Mouse (Mus musculus): Measurements from ENCODE around the gene Calm3.

The Calm3 gene

GRCm38 (mm10) chr7:16874190-16874589 is 49.7 kb downstream of the Calm3 start:
- H3K27me3 ChIP-seq (ENCODE audit: insufficient read depth, low read length): no peaks in the 10 kb centered on the region
- TF ChIP-seq NANOG (IDR thresholded peaks at IDR 0.05; ENCODE audit: borderline replicate concordance, low read length) (no peak), POU5F1 (IDR thresholded peaks at IDR 0.05; ENCODE audit: borderline replicate concordance, low read length) (no peak), CTCF (conservative IDR thresholded peaks at IDR 0.05; ENCODE audit: low read length) (peak; percentile 92)
- H3K4me1 ChIP-seq (replicated peaks; ENCODE audit: low read depth, low read length): peaks cover 51% of the 10 kb centered on the region
- H3K4me3 ChIP-seq (replicated peaks; ENCODE audit: low read length): peak overlapping the region; percentile 80
- no peaks in the 10 kb centered on the region for H3K9me3 ChIP-seq (ENCODE audit: low read length)
- H3K36me3 ChIP-seq (ENCODE audit: insufficient read depth, low read length): no peaks in the 10 kb centered on the region

GRCm38 (mm10) chr7:16873392-16873791 is 50.5 kb downstream of the Calm3 start:
- H3K9me3 ChIP-seq (ENCODE audit: low read length): no peaks in the 10 kb centered on the region
- H3K27me3 ChIP-seq (ENCODE audit: insufficient read depth, low read length): no peaks in the 10 kb centered on the region
- no peak overlapping the region for H3K4me3 ChIP-seq (replicated peaks; ENCODE audit: low read length)
- TF ChIP-seq CTCF (conservative IDR thresholded peaks at IDR 0.05; ENCODE audit: low read length) (no peak), POU5F1 (IDR thresholded peaks at IDR 0.05; ENCODE audit: borderline replicate concordance, low read length) (no peak), NANOG (IDR thresholded peaks at IDR 0.05; ENCODE audit: borderline replicate concordance, low read length) (no peak)
- no peaks in the 10 kb centered on the region for H3K36me3 ChIP-seq (ENCODE audit: insufficient read depth, low read length)
- H3K4me1 ChIP-seq (replicated peaks; ENCODE audit: low read depth, low read length): peaks cover 50% of the 10 kb centered on the region

GRCm38 (mm10) chr7:16872478-16872877 is 51.4 kb downstream of the Calm3 start:
- Histone ChIP-seq H3K9me3 (ENCODE audit: low read length) (no peaks in the 10 kb centered on the region), H3K4me3 (replicated peaks; ENCODE audit: low read length) (no peak overlapping the region), H3K36me3 (ENCODE audit: insufficient read depth, low read length) (no peaks in the 10 kb centered on the region), H3K27me3 (ENCODE audit: insufficient read depth, low read length) (no peaks in the 10 kb centered on the region), H3K4me1 (replicated peaks; ENCODE audit: low read depth, low read length) (peaks cover 46% of the 10 kb centered on the region)
- no peak for TF ChIP-seq NANOG (IDR thresholded peaks at IDR 0.05; ENCODE audit: borderline replicate concordance, low read length)
- TF ChIP-seq CTCF (conservative IDR thresholded peaks at IDR 0.05; ENCODE audit: low read length): no peak
- TF ChIP-seq POU5F1 (IDR thresholded peaks at IDR 0.05; ENCODE audit: borderline replicate concordance, low read length): no peak

- no peak overlapping the region for H3K4me3 ChIP-seq (replicated peaks; ENCODE audit: low read length)
- no peaks in the 10 kb centered on the region for H3K9me3 ChIP-seq (ENCODE audit: low read length)
- H3K4me1 ChIP-seq (replicated peaks; ENCODE audit: low read depth, low read length): peaks cover 38% of the 10 kb centered on the region
- H3K27me3 ChIP-seq (ENCODE audit: insufficient read depth, low read length): no peaks in the 10 kb centered on the region
- no peak for TF ChIP-seq POU5F1 (IDR thresholded peaks at IDR 0.05; ENCODE audit: borderline replicate concordance, low read length)
- TF ChIP-seq NANOG (IDR thresholded peaks at IDR 0.05; ENCODE audit: borderline replicate concordance, low read length): no peak
- TF ChIP-seq CTCF (conservative IDR thresholded peaks at IDR 0.05; ENCODE audit: low read length): no peak
- no peaks in the 10 kb centered on the region for H3K36me3 ChIP-seq (ENCODE audit: insufficient read depth, low read length)
Measured at GRCm38 (mm10) chr7:16871600-16871999, 52.3 kb downstream of the Calm3 start.

- Histone ChIP-seq H3K36me3 (ENCODE audit: insufficient read depth, low read length) (no peaks in the 10 kb centered on the region), H3K4me1 (replicated peaks; ENCODE audit: low read depth, low read length) (peaks cover 36% of the 10 kb centered on the region), H3K27me3 (ENCODE audit: insufficient read depth, low read length) (no peaks in the 10 kb centered on the region), H3K9me3 (ENCODE audit: low read length) (no peaks in the 10 kb centered on the region), H3K4me3 (replicated peaks; ENCODE audit: low read length) (peak overlapping the region; percentile 76)
- TF ChIP-seq NANOG (IDR thresholded peaks at IDR 0.05; ENCODE audit: borderline replicate concordance, low read length): no peak
- TF ChIP-seq CTCF (conservative IDR thresholded peaks at IDR 0.05; ENCODE audit: low read length): no peak
- TF ChIP-seq POU5F1 (IDR thresholded peaks at IDR 0.05; ENCODE audit: borderline replicate concordance, low read length): no peak
Measured at GRCm38 (mm10) chr7:16869497-16869896, 54.4 kb downstream of the Calm3 start.

GRCm38 (mm10) chr7:16867488-16867887 is 56.4 kb downstream of the Calm3 start:
- Histone ChIP-seq H3K4me1 (replicated peaks; ENCODE audit: low read depth, low read length) (peaks cover 26% of the 10 kb centered on the region), H3K36me3 (ENCODE audit: insufficient read depth, low read length) (no peaks in the 10 kb centered on the region), H3K9me3 (ENCODE audit: low read length) (no peaks in the 10 kb centered on the region), H3K27me3 (ENCODE audit: insufficient read depth, low read length) (no peaks in the 10 kb centered on the region), H3K4me3 (replicated peaks; ENCODE audit: low read length) (no peak overlapping the region)
- TF ChIP-seq POU5F1 (IDR thresholded peaks at IDR 0.05; ENCODE audit: borderline replicate concordance, low read length): no peak
- no peak for TF ChIP-seq NANOG (IDR thresholded peaks at IDR 0.05; ENCODE audit: borderline replicate concordance, low read length)
- no peak for TF ChIP-seq CTCF (conservative IDR thresholded peaks at IDR 0.05; ENCODE audit: low read length)

Data from E14TG2a.4 (cell line).